In the genomic region with DNA sequence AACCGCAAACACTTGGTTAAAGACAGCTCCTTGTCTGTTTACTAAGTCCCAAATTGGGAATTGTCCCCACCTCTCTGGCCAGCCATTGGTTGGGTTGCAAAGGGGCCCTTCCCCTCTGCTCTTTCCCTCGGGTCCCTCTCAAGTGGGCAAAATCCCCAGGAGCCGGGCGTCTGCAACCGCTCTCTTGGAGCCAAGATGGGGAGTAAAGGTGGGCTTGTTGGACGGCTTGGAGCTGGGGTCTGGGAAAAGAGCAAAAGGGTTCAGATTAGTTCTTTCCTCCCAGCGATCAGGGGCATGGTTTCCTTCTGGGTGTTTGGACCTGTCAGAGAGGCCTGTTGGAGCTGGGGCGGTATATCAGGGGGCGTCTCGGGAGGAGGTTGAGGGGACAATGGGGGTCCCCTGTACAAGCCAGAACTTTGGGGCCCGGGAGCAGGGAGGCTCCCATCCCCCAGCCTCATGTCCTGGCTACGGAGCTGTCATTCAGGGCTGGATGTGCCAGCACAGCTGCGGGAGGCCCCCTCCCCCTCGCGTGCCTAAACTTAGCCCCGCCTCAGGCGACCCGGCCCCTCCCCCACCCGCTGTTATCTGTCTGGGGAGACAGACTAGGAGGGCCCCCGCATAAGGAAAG, we compare ENCODE assay signal across 9 mouse cellular contexts. TPM values are rescaled to one million over a fixed set of nuclear protein-coding genes. Genes with fewer than 3 reads are reported as not detected.
DNase-seq lines count a peak whose midpoint lies in the region; ATAC-seq and TF ChIP-seq lines count a peak whose summit lies in the region.
"Had no signal": no experiment of that assay in that cellular context is flagged by ENCODE, and none has a peak within 500 bp of the region (broad histone marks: within the 10 kb centered on the region; RNA-seq: fewer than 3 reads in every experiment).

No protein-coding gene starts in this region.

- H3K27me3 ChIP-seq in hindbrain, embryonic 16.5 days (replicated peaks; ENCODE audit: control insufficient read depth, insufficient read depth, low read length), result no peaks in the 10 kb centered on the region
- no peaks in the 10 kb centered on the region for H3K27me3 ChIP-seq in lung, postnatal 0 days (replicated peaks; ENCODE audit: insufficient read depth, low read length)
- H3K27me3 ChIP-seq in stomach, postnatal 0 days (ENCODE audit: control insufficient read depth, insufficient read depth, low read length), result no peaks in the 10 kb centered on the region

- no peak overlapping the region for H3K27ac ChIP-seq in hindbrain, embryonic 16.5 days (ENCODE audit: low read depth, low read length)
- peak overlapping the region; percentile 58 for H3K27ac ChIP-seq in lung, postnatal 0 days (ENCODE audit: low read length)
- H3K27ac ChIP-seq in stomach, postnatal 0 days (replicated peaks), result peak overlapping the region; percentile 71

- H3K4me2 ChIP-seq in hindbrain, embryonic 16.5 days (ENCODE audit: low read length), result peak overlapping the region; percentile 40
- peak overlapping the region; percentile 57 for H3K4me2 ChIP-seq in lung, postnatal 0 days (replicated peaks; ENCODE audit: low read depth, low read length)
- peak overlapping the region; percentile 60 for H3K4me2 ChIP-seq in stomach, postnatal 0 days (replicated peaks; ENCODE audit: low read depth)

- 4% methylated on average over 20 of the region's 20 CpGs for WGBS in hindbrain, embryonic 16.5 days
- under 1% methylated on average over 20 of the region's 20 CpGs for WGBS in lung, postnatal 0 days
- WGBS in stomach, postnatal 0 days, result 2% methylated on average over 19 of the region's 20 CpGs

- ATAC-seq in hindbrain, embryonic 16.5 days, result 0 out of 2 replicates have a peak, but pooled peaks have one; percentile 5
- ATAC-seq in lung, postnatal 0 days, result peak; percentile 61
- ATAC-seq in stomach, postnatal 0 days (ENCODE audit: low FRiP score, low TSS enrichment), result peak; percentile 43; the same call in 1 of the 2 replicates
- no peak for ATAC-seq in cerebellum, adult (ENCODE audit: insufficient number of reproducible peaks, low FRiP score, low TSS enrichment)

- peak overlapping the region; percentile 30; the same call in 1 of the 2 replicates for H3K9ac ChIP-seq in hindbrain, embryonic 16.5 days (ENCODE audit: low read depth, low read length)
- peak overlapping the region; percentile 37 for H3K9ac ChIP-seq in lung, postnatal 0 days (replicated peaks; ENCODE audit: low read depth)
- peak overlapping the region; percentile 61 for H3K9ac ChIP-seq in stomach, postnatal 0 days (ENCODE audit: low read length)

- H3K36me3 ChIP-seq in hindbrain, embryonic 16.5 days (ENCODE audit: control insufficient read depth, insufficient read depth, low read length), result peaks cover 23% of the 10 kb centered on the region
- H3K36me3 ChIP-seq in lung, postnatal 0 days (ENCODE audit: insufficient read depth, low read length), result no peaks in the 10 kb centered on the region
- no peaks in the 10 kb centered on the region for H3K36me3 ChIP-seq in stomach, postnatal 0 days (ENCODE audit: control insufficient read depth, insufficient read depth, low read length)

- peaks cover 5% of the 10 kb centered on the region for H3K4me1 ChIP-seq in hindbrain, embryonic 16.5 days (ENCODE audit: control insufficient read depth, insufficient read depth, low read depth, low read length)
- no peaks in the 10 kb centered on the region for H3K4me1 ChIP-seq in lung, postnatal 0 days (ENCODE audit: insufficient read depth, low read depth, low read length)
- no peaks in the 10 kb centered on the region for H3K4me1 ChIP-seq in stomach, postnatal 0 days (replicated peaks; ENCODE audit: control insufficient read depth, insufficient read depth)

- peak overlapping the region; percentile 14 for H3K4me3 ChIP-seq in hindbrain, embryonic 16.5 days (ENCODE audit: low read length)
- H3K4me3 ChIP-seq in lung, postnatal 0 days (ENCODE audit: low read depth, low read length), result peak overlapping the region; percentile 45
- H3K4me3 ChIP-seq in stomach, postnatal 0 days (ENCODE audit: low read depth, low read length), result peak overlapping the region; percentile 46

- no peak for TF ChIP-seq EP300 in lung, postnatal 0 days (IDR thresholded peaks at IDR 0.05)
- TF ChIP-seq EP300 in stomach, postnatal 0 days (optimal IDR thresholded peaks at IDR 0.05), result no peak

- no peaks in the 10 kb centered on the region for H3K9me3 ChIP-seq in hindbrain, embryonic 16.5 days (ENCODE audit: control insufficient read depth, low read length)
- H3K9me3 ChIP-seq in lung, postnatal 0 days (ENCODE audit: low read length), result no peaks in the 10 kb centered on the region
- no peaks in the 10 kb centered on the region for H3K9me3 ChIP-seq in stomach, postnatal 0 days (ENCODE audit: control insufficient read depth, low read length)

- peak; percentile 41 for DNase-seq in thymus, postnatal 14 days
- DNase-seq in thymus, postnatal 25 days, result no peak
- peak; percentile 81 for DNase-seq in gastrocnemius, adult 18-20 months (ENCODE audit: low spot score)
- peak; percentile 53 for DNase-seq in lung, postnatal 0 days (ENCODE audit: low spot score)
- DNase-seq in stomach, postnatal 0 days (ENCODE audit: low spot score), result peak; percentile 34
- no peak for DNase-seq in cerebellum, adult 9-10 months

- TF ChIP-seq CTCF in lung, postnatal 0 days (IDR thresholded peaks at IDR 0.05), result no peak
- TF ChIP-seq CTCF in stomach, postnatal 0 days (IDR thresholded peaks at IDR 0.05; ENCODE audit: low read depth), result no peak

RNA-seq across cellular contexts. Expression of gene Rtn2, which starts 8.7 kb away (rescaled TPM):
- total RNA-seq in gastrocnemius, adult 18-20 months (2021), result 1,000 to 10,000 TPM; 1,025 to 1,102 TPM
- polyA plus RNA-seq in hindbrain, embryonic 16.5 days (2015; fragmentation: Nextera tagmentation; extraction: Ambion mirVana), result 124 and 126 TPM in 2 replicates
- 23.8 and 26.6 TPM in 2 replicates for polyA plus RNA-seq in lung, postnatal 0 days (2015; fragmentation: Nextera tagmentation; extraction: Ambion mirVana)
- 10.1 and 12.1 TPM in 2 replicates for polyA plus RNA-seq in stomach, postnatal 0 days (2015; fragmentation: Nextera tagmentation; extraction: Ambion mirVana)
- total RNA-seq: neutrophil, adult 5-6 weeks had no signal

RNA-seq across cellular contexts. Expression of gene Ppm1n, which starts 11.2 kb away (rescaled TPM):
- under 1 TPM; 0.30 to 0.36 TPM for total RNA-seq in gastrocnemius, adult 18-20 months (2021)
- polyA plus RNA-seq in hindbrain, embryonic 16.5 days (2015; fragmentation: Nextera tagmentation; extraction: Ambion mirVana), result 0.79 and 1.5 TPM in 2 replicates
- polyA plus RNA-seq in lung, postnatal 0 days (2015; fragmentation: Nextera tagmentation; extraction: Ambion mirVana), result not detected in 2 replicates
- polyA plus RNA-seq in stomach, postnatal 0 days (2015; fragmentation: Nextera tagmentation; extraction: Ambion mirVana), result 0.17 and 0.21 TPM in 2 replicates
- total RNA-seq: neutrophil, adult 5-6 weeks had no signal

RNA-seq across cellular contexts. Expression of gene Fosb, which starts 18.8 kb away (rescaled TPM):
- total RNA-seq in gastrocnemius, adult 18-20 months (2021), result 1 to 10 TPM in 1 of 2 experiments, under 1 TPM in 1; 0.57 to 2.5 TPM
- 0.06 and 0.10 TPM in 2 replicates for polyA plus RNA-seq in hindbrain, embryonic 16.5 days (2015; fragmentation: Nextera tagmentation; extraction: Ambion mirVana)
- polyA plus RNA-seq in lung, postnatal 0 days (2015; fragmentation: Nextera tagmentation; extraction: Ambion mirVana), result 0.17 and 0.44 TPM in 2 replicates
- 0.21 and 0.38 TPM in 2 replicates for polyA plus RNA-seq in stomach, postnatal 0 days (2015; fragmentation: Nextera tagmentation; extraction: Ambion mirVana)

RNA-seq across cellular contexts. Expression of gene Vasp, which starts 19.5 kb away (rescaled TPM):
- 10 to 100 TPM; 11.6 to 22.2 TPM for total RNA-seq in gastrocnemius, adult 18-20 months (2021)
- 39.9 and 42.9 TPM in 2 replicates for polyA plus RNA-seq in hindbrain, embryonic 16.5 days (2015; fragmentation: Nextera tagmentation; extraction: Ambion mirVana)
- polyA plus RNA-seq in lung, postnatal 0 days (2015; fragmentation: Nextera tagmentation; extraction: Ambion mirVana), result 109 and 121 TPM in 2 replicates
- polyA plus RNA-seq in stomach, postnatal 0 days (2015; fragmentation: Nextera tagmentation; extraction: Ambion mirVana), result 108 and 120 TPM in 2 replicates

RNA-seq across cellular contexts. Expression of gene Ercc1, which starts 53.5 kb away (rescaled TPM):
- total RNA-seq in gastrocnemius, adult 18-20 months (2021), result 10 to 100 TPM; 30.0 to 30.8 TPM
- 80.6 and 87.2 TPM in 2 replicates for polyA plus RNA-seq in hindbrain, embryonic 16.5 days (2015; fragmentation: Nextera tagmentation; extraction: Ambion mirVana)
- 51.0 and 57.8 TPM in 2 replicates for polyA plus RNA-seq in lung, postnatal 0 days (2015; fragmentation: Nextera tagmentation; extraction: Ambion mirVana)
- 32.8 and 36.9 TPM in 2 replicates for polyA plus RNA-seq in stomach, postnatal 0 days (2015; fragmentation: Nextera tagmentation; extraction: Ambion mirVana)

Comparison
In these comparisons a context has a peak if more than half of its experiments do, and no peak if none do; other contexts are left out.
1. DNase-seq: peak in thymus, postnatal 14 days (single experiment), gastrocnemius, adult 18-20 months (single experiment), lung, postnatal 0 days (single experiment) and stomach, postnatal 0 days (single experiment); none in thymus, postnatal 25 days (single experiment) and cerebellum, adult 9-10 months (single experiment).
2. Peak in every context shown above with its lines, with median percentiles within 50 percentile points of each other: H3K4me2 ChIP-seq, H3K4me3 ChIP-seq and H3K9ac ChIP-seq.